Mouse (Mus musculus): ENCODE results near the gene Cdyl2.

GRCm38 (mm10) chr8:116630066-116630465 is 102.7 kb downstream of the Cdyl2 start:
- no peak for TF ChIP-seq CTCF (IDR thresholded peaks at IDR 0.05; ENCODE audit: borderline replicate concordance, insufficient read depth, low read length)
- no peak for TF ChIP-seq POLR2A (IDR thresholded peaks at IDR 0.05; ENCODE audit: low read depth, low read length)

Data from embryonic fibroblast, embryonic 13.5 days (primary cell).